Mouse (Mus musculus): Measurements from ENCODE around the gene Gsg1. TPM values are rescaled to one million over a fixed set of nuclear protein-coding genes. Genes with fewer than 3 reads are reported as not detected.

Gene Gsg1
- total and polyA plus RNA-seq, 2 experiments from 2014 or later, result 1.1 TPM; not detected in 1

GRCm38 (mm10) chr6:135192993-135193392 lies 61.2 kb downstream of the Gsg1 start:
- peak; percentile 54 for DNase-seq (ENCODE audit: low spot score)
- no peaks in the 10 kb centered on the region for H3K36me3 ChIP-seq (replicated peaks; ENCODE audit: control insufficient read depth, insufficient read depth, low read length)
- no peaks in the 10 kb centered on the region; the same call in 1 of the 2 replicates for H3K4me1 ChIP-seq (ENCODE audit: control insufficient read depth, insufficient read depth)
- H3K27ac ChIP-seq (ENCODE audit: low read depth), result peak overlapping the region; percentile 11; the same call in 1 of the 2 replicates
- H3K9me3 ChIP-seq (replicated peaks; ENCODE audit: control insufficient read depth, low read length), result no peaks in the 10 kb centered on the region
- peak; percentile 40; the same call in 1 of the 2 replicates for ATAC-seq (ENCODE audit: insufficient read depth, low read depth)
- H3K4me3 ChIP-seq (ENCODE audit: low read depth, low read length), result no peak overlapping the region
- H3K9ac ChIP-seq (replicated peaks; ENCODE audit: low read depth, low read length), result no peak overlapping the region
- H3K27me3 ChIP-seq (ENCODE audit: control insufficient read depth, insufficient read depth, low read length), result no peaks in the 10 kb centered on the region
- no peak overlapping the region for H3K4me2 ChIP-seq (ENCODE audit: low read depth, low read length)
- no peak for TF ChIP-seq EP300 (IDR thresholded peaks at IDR 0.05; ENCODE audit: low read depth)
- TF ChIP-seq CTCF (IDR thresholded peaks at IDR 0.05; ENCODE audit: low read depth), result no peak
- 57% methylated on average over 8 of the region's 8 CpGs for WGBS

GRCm38 (mm10) chr6:135191906-135192305 lies 62.2 kb downstream of the Gsg1 start:
- H3K36me3 ChIP-seq (replicated peaks; ENCODE audit: control insufficient read depth, insufficient read depth, low read length), result no peaks in the 10 kb centered on the region
- no peak overlapping the region for H3K4me3 ChIP-seq (ENCODE audit: low read depth, low read length)
- H3K4me2 ChIP-seq (ENCODE audit: low read depth, low read length), result no peak overlapping the region
- H3K27me3 ChIP-seq (ENCODE audit: control insufficient read depth, insufficient read depth, low read length), result no peaks in the 10 kb centered on the region
- no peak overlapping the region for H3K27ac ChIP-seq (ENCODE audit: low read depth)
- DNase-seq (ENCODE audit: low spot score) (no peak), ATAC-seq (ENCODE audit: insufficient read depth, low read depth) (no peak)
- no peaks in the 10 kb centered on the region; the same call in 1 of the 2 replicates for H3K4me1 ChIP-seq (ENCODE audit: control insufficient read depth, insufficient read depth)
- H3K9ac ChIP-seq (replicated peaks; ENCODE audit: low read depth, low read length), result no peak overlapping the region
- no peaks in the 10 kb centered on the region for H3K9me3 ChIP-seq (replicated peaks; ENCODE audit: control insufficient read depth, low read length)
- WGBS, result 95% methylated on average over 1 of the region's 1 CpGs
- TF ChIP-seq CTCF (IDR thresholded peaks at IDR 0.05; ENCODE audit: low read depth) (no peak), EP300 (IDR thresholded peaks at IDR 0.05; ENCODE audit: low read depth) (no peak)

- Histone ChIP-seq H3K27ac (ENCODE audit: low read depth) (no peak overlapping the region), H3K4me3 (ENCODE audit: low read depth, low read length) (no peak overlapping the region), H3K36me3 (replicated peaks; ENCODE audit: control insufficient read depth, insufficient read depth, low read length) (no peaks in the 10 kb centered on the region), H3K9me3 (replicated peaks; ENCODE audit: control insufficient read depth, low read length) (no peaks in the 10 kb centered on the region), H3K4me2 (ENCODE audit: low read depth, low read length) (no peak overlapping the region), H3K9ac (replicated peaks; ENCODE audit: low read depth, low read length) (no peak overlapping the region), H3K27me3 (ENCODE audit: control insufficient read depth, insufficient read depth, low read length) (no peaks in the 10 kb centered on the region), H3K4me1 (ENCODE audit: control insufficient read depth, insufficient read depth) (no peaks in the 10 kb centered on the region; the same call in 1 of the 2 replicates)
- TF ChIP-seq CTCF (IDR thresholded peaks at IDR 0.05; ENCODE audit: low read depth), result no peak
- no peak for TF ChIP-seq EP300 (IDR thresholded peaks at IDR 0.05; ENCODE audit: low read depth)
- 71% methylated on average over 6 of the region's 6 CpGs for WGBS
- ATAC-seq (ENCODE audit: insufficient read depth, low read depth) (no peak), DNase-seq (ENCODE audit: low spot score) (no peak)
Measured at GRCm38 (mm10) chr6:135190122-135190521, 64.0 kb downstream of the Gsg1 start.

- no peak for ATAC-seq (ENCODE audit: insufficient read depth, low read depth)
- H3K36me3 ChIP-seq (replicated peaks; ENCODE audit: control insufficient read depth, insufficient read depth, low read length), result no peaks in the 10 kb centered on the region
- no peaks in the 10 kb centered on the region for H3K27me3 ChIP-seq (ENCODE audit: control insufficient read depth, insufficient read depth, low read length)
- TF ChIP-seq CTCF (IDR thresholded peaks at IDR 0.05; ENCODE audit: low read depth), result no peak
- TF ChIP-seq EP300 (IDR thresholded peaks at IDR 0.05; ENCODE audit: low read depth), result no peak
- H3K4me3 ChIP-seq (ENCODE audit: low read depth, low read length), result no peak overlapping the region
- H3K4me1 ChIP-seq (ENCODE audit: control insufficient read depth, insufficient read depth), result no peaks in the 10 kb centered on the region; the same call in 1 of the 2 replicates
- no peak for DNase-seq (ENCODE audit: low spot score)
- no peak overlapping the region for H3K4me2 ChIP-seq (ENCODE audit: low read depth, low read length)
- WGBS, result 52% methylated on average over 4 of the region's 4 CpGs
- no peak overlapping the region for H3K9ac ChIP-seq (replicated peaks; ENCODE audit: low read depth, low read length)
- H3K9me3 ChIP-seq (replicated peaks; ENCODE audit: control insufficient read depth, low read length), result no peaks in the 10 kb centered on the region
- no peak overlapping the region for H3K27ac ChIP-seq (ENCODE audit: low read depth)
Measured at GRCm38 (mm10) chr6:135188629-135189028, 65.5 kb downstream of the Gsg1 start.

Other genes starting within 250 kb of the Gsg1 start
- gene Ddx47, start 242.7 kb downstream of the Gsg1 start, total RNA-seq (2014; rRNA removed; ENCODE audit: low replicate concordance), result 24.5 and 35.8 TPM in 2 replicates
- gene Ddx47, start 242.7 kb downstream of the Gsg1 start, polyA plus RNA-seq (2015; fragmentation: Nextera tagmentation; extraction: Ambion mirVana), result 51.4 and 52.7 TPM in 2 replicates
- 0.12 TPM in 1 of 2 replicates, not detected in the other for gene Gprc5a, start 188.7 kb downstream of the Gsg1 start, total RNA-seq (2014; rRNA removed; ENCODE audit: low replicate concordance)
- gene Gprc5a, start 188.7 kb downstream of the Gsg1 start, polyA plus RNA-seq (2015; fragmentation: Nextera tagmentation; extraction: Ambion mirVana), result 2.3 and 2.5 TPM in 2 replicates
- not detected in 2 replicates for gene Gprc5d, start 136.1 kb downstream of the Gsg1 start, total RNA-seq (2014; rRNA removed; ENCODE audit: low replicate concordance)
- not detected in 2 replicates for gene Gprc5d, start 136.1 kb downstream of the Gsg1 start, polyA plus RNA-seq (2015; fragmentation: Nextera tagmentation; extraction: Ambion mirVana)
- 3.7 and 4.3 TPM in 2 replicates for gene Fam234b, start 56.4 kb downstream of the Gsg1 start, total RNA-seq (2014; rRNA removed; ENCODE audit: low replicate concordance)
- 4.5 and 4.8 TPM in 2 replicates for gene Fam234b, start 56.4 kb downstream of the Gsg1 start, polyA plus RNA-seq (2015; fragmentation: Nextera tagmentation; extraction: Ambion mirVana)
- 8.8 and 35.5 TPM in 2 replicates for gene Hebp1, start 56.3 kb downstream of the Gsg1 start, total RNA-seq (2014; rRNA removed; ENCODE audit: low replicate concordance)
- 10.9 and 11.0 TPM in 2 replicates for gene Hebp1, start 56.3 kb downstream of the Gsg1 start, polyA plus RNA-seq (2015; fragmentation: Nextera tagmentation; extraction: Ambion mirVana)
- gene Pbp2, start 56.1 kb upstream of the Gsg1 start, total RNA-seq (2014; rRNA removed; ENCODE audit: low replicate concordance), result not detected in 2 replicates
- not detected in 2 replicates for gene Pbp2, start 56.1 kb upstream of the Gsg1 start, polyA plus RNA-seq (2015; fragmentation: Nextera tagmentation; extraction: Ambion mirVana)
- gene Emp1, start 108.2 kb upstream of the Gsg1 start, total RNA-seq (2014; rRNA removed; ENCODE audit: low replicate concordance), result 536 and 674 TPM in 2 replicates
- gene Emp1, start 108.2 kb upstream of the Gsg1 start, polyA plus RNA-seq (2015; fragmentation: Nextera tagmentation; extraction: Ambion mirVana), result 39.6 and 45.0 TPM in 2 replicates

All from heart, postnatal 0 days (tissue).